Mouse (Mus musculus) spleen, postnatal 36 days (tissue): ENCODE results near the gene 2610028H24Rik.
A peak's percentile ranks its signal among the peaks of the same experiment; 100 is the strongest.

Source experiments
- DNase-seq, 2 experiments: peaks; one replicate each; pipeline ENCODE4 v3.0.0; 2022; ENCODE audit warnings: low spot score in 2 of 2, mixed read lengths in 1 of 2

Gene 2610028H24Rik

GRCm38 (mm10) chr10:76448851-76449250 is at the start of gene 2610028H24Rik:
2610028H24Rik (plus strand) TSS chr10:76449081.
- DNase-seq, result no peak

DNA sequence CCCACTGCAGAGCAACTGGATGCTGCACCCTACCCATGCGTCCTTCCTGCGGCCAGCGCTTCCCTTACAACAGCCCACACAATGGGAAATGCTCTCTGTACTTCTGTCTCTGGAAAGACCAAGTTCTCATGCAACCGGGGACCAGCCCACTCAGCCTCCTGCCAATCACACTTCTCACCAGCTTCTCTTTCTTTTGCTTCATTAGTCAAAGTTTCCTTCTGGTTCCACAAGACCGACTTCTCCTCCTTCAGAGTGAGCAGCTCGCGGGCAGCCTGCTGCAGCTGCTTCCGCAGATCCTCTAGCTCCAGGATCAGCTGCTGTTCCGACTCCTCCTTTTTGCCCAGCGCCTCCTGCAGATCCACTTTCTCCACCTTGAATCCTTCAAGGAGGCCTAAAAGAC is 40.4 kb upstream of the 2610028H24Rik start:
- DNase-seq, result no peak

GRCm38 (mm10) chr10:76416811-76417210 is 32.1 kb upstream of the 2610028H24Rik start:
- DNase-seq, result no peak

DNA sequence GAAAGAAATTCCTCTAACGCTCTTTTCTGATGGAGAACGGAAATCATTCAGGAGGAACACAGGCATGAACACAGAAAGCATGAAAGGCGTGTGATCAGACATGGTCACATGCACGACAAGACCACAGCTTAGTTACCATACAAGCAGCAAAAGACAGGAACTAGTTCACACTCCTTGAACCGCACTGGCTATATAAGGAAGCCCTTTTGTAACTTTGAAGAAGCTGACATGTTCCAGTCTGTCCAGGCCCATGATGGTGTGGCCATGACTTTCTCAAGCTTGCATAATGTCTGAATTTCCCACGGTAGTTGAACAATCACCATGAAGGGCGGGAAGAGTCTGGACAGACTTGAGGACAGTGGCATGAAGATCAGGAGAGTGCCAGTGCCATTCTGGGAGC is 23.2 kb upstream of the 2610028H24Rik start:
- no peak for DNase-seq

DNA sequence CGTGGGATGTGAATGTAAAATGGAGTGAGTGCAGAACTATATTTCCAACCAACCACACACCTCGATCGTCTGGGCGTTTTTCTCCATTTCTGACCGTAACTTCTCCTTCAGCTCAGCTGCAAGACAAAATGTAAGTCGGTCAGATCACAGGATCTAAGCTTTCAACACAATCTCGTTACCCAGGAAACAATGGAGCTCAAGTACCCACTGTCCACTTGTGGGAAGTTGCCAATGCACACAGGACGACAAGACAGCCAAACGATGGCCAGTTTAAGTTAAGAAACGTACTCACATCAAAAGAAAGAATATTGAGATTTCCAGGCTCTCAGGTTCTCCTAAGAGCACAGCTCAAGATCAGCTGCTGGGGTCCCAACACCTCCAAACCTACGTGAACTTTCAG is 15.0 kb upstream of the 2610028H24Rik start:
- no peak for DNase-seq

DNA sequence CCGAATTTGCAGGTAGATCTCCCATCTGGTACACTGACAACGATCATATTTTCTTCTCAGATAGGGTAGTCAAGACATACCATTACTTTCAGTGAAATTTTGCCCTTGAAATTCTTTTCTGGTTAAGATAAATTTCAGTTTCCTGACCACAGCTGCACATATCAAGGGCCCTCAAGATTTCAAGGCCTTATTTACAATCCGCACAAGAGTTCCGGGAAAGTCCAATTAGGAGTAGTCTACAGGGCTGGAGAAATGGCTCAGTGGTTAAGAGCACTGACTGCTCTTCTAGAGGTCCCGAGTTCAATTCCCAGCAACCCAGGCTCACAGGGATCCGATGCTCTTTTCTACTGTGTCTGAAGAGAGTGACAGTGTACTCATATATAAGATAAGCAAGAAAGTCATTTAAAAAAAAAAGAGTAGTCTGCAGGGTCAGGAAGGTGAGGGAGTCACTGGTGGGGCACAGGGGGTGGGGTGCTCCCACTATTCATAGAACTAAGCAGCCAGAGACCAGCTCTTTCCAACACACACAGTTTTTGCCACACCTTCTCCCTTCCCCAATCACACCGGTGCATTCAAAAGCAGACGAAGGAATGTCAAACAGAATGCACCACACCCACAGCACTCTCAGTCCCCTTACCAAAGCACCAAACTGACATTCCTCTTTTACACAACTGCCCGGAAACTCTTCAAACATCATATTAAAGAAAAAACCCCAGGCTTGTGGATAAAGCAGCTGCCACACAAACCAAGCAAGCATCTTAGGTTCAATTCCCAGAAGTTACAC is 9.6 kb upstream of the 2610028H24Rik start:
- DNase-seq, result no peak

DNA sequence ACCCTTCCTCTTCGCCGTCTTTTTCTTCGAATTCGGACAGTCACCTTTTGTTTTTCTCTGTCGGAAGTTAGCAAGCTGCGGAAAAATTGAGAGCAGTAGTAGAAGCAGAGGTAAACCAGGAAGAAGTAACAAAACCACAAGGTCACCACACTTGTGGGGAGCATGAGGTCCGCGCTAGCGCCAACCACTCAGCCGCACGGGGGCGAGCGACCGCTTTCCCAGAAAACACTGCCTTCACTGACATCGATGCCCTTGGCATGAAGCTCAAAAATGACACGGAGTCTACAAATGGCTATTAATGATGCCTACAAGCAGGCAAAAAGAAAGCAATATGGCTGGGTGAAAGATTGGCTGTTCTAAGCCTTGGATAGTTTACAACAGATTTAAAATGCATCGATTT is 8.6 kb upstream of the 2610028H24Rik start, which contains the start of gene AC141477.1:
Gene AC141477.1 (minus strand): TSS at position 164 of the 400 bp plus-strand sequence.
- no peak for DNase-seq

DNA sequence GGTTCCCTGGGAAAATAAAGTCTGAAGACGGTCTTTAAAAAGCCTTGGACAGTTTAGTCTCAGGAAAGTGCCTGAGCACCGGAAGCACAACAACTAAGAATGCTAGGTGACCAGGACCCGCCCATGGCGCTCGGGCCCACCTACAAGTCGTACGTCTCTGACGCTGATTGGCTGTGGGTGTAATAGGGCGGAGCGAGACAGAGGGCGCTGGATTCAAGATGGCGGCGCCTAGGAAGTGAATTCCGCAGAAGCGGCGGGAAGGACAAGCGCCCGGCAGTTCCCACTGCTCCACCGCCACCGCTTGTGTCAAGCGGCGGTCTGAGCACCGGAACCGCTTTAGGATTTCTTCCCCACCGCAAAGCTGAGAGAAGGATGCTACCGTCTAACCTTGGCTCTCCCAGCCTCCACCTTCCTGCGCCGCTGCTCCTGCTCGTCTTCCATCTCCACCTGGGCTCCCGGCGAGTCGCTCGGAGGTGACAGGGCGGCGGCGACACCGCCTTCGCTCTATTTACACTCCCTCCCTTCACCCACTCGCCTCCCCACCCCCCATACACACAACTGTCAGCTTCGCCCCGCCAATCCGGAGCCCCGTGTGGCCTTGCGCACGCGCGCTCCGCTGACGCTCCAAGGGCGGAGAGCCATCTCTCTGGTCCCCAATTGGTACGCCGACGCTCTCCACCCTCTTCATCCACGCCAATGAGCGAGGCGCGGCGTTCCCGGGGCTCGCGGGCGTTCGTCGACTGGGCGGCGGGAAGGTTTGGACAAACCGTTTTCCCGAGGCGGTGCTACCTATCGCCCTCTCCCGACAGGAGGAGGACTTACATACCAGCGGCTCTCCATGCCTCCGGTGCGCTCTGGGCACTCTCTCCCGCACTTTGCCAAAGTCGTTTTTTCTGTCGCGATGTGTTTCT is 6.4 kb upstream of the 2610028H24Rik start, which contains the start of gene Pcnt:
Gene Pcnt (minus strand): TSS at position 609 of the 911 bp plus-strand sequence.
- peak; percentile 96 to 97 for DNase-seq

GRCm38 (mm10) chr10:76445996-76446681 is 2.7 kb upstream of the 2610028H24Rik start:
- DNase-seq, result no peak

DNA sequence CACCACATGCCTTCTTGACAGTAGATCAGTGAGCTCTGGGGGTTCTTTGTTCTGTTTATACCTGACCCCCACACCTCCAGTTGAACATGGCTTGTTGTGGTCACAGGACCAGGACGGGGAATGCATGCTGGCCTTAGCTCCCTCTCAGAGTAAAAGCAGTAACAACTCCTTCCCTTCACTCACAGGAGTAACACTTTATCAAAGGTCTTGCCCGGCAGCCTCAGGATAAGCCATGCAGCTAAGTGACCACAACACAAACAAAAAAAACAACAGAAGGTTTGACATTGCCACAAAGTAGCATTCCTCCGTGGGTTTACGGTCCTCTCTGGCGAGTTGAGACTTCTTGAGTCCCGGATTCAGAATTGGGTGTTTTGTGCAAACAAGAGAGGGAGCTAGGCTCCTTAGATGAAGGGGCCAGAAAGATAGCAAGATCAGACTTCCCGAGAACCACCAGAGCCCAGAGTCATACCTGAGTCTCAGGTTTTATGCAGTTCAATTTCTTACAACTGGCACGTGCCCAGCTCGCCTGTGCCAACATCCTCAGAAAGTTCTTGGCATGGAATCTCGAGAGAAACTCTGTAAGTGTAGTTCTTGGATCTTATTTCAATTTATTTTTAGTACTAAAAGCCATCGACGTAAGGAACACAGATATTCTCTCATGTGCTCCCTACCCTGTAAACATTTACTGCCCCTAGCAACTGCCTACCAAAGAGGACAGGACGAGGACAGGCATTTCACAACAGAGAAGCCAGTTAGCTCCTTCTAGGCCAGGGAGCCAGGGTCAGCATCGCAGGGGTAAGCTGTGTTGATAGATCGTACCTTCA is 1.3 kb upstream of the 2610028H24Rik start:
- no peak for DNase-seq

- DNase-seq, result no peak
Observed at GRCm38 (mm10) chr10:76455289-76455688, 6.4 kb downstream of the 2610028H24Rik start.

DNA sequence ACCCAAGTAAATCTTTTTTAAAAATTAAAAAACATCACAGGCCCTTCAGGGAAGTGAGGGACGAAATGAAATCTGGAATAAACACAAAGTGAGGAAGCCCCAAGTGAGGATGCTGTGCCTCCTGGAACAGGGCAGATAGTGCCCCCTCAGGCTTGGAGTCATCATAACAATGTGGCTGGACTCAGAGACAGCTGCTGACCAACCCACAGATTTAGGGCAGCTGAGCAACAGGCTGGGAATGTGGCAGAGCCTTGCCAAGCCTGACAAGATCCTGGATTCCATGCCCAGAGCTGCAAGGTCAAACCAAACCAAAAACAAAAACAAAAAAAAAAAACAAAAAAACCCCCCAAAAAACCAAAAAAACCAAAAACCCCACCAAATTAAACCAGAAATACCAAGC is 12.4 kb downstream of the 2610028H24Rik start:
- DNase-seq, result no peak

DNA sequence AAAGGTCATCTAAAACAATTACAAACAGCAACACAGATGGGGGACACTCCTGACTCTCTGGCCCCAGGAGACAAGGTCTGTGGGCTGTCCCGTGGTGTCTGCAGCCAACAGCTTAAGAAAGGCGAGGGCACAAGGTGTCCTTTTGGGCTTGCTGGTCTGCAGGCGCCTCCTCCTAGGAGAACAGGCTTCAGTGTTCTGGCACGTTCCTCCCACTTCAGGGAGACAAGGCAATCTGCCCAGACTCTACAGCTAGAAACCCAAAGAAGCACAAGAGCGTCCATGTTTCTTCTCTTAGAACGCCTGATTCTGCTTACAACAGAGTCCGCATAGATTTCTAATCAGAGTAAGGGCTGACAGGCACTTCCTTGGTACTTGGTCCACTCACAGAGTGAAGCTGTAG is 13.4 kb downstream of the 2610028H24Rik start:
- no peak for DNase-seq

DNA sequence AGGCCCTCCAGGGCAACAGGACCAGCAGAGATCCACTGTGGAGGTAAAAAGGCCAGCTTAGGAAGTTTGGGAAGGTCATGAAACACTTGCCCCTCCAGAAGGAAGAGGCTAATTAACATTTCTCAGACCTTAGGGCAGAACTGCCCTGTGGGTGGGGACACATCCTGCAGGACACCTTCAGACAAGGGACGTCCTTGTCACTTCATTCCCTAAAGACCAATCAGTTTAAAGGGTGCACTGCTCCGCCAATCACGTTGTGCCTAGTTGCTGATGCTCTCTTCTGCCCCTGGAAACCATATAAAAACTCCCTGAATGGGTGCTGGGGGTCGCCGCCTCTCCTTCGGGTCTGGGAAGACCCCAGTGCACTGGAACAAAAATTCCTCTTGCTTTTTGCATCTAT is 13.8 kb downstream of the 2610028H24Rik start:
- DNase-seq, result no peak

- peak; percentile 78 to 82 for DNase-seq
Observed at GRCm38 (mm10) chr10:76468203-76469162, 19.6 kb downstream of the 2610028H24Rik start, which contains the start of the genes Mcm3ap and Ybey. Mcm3ap (plus strand) TSS chr10:76468927. Ybey (minus strand) TSS chr10:76469114.

GRCm38 (mm10) chr10:76473759-76474158 is 24.9 kb downstream of the 2610028H24Rik start:
- no peak for DNase-seq

GRCm38 (mm10) chr10:76480851-76481250 is 32.0 kb downstream of the 2610028H24Rik start:
- DNase-seq, result no peak

- DNase-seq, result no peak
Observed at GRCm38 (mm10) chr10:76481480-76481879, 32.6 kb downstream of the 2610028H24Rik start.

DNA sequence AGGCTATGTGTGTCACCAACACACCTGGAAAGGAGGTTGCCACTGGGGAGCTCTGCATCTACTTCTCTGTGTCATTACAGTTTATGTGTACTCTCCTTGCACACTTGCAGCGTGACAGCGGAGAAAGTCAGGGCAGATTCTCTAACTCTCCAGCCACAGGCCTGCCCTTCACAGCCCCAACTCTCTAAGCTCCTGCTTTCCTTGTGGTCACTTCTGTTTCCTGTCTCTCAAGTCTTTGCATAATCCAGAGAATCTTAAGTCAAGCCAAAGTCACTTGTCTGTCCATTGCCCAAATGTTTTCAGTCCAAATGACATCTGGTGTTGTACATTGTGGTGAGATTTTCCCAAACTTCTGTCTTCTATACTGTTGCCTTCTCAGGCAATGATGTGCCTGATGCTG is 37.4 kb downstream of the 2610028H24Rik start:
- DNase-seq, result no peak

DNA sequence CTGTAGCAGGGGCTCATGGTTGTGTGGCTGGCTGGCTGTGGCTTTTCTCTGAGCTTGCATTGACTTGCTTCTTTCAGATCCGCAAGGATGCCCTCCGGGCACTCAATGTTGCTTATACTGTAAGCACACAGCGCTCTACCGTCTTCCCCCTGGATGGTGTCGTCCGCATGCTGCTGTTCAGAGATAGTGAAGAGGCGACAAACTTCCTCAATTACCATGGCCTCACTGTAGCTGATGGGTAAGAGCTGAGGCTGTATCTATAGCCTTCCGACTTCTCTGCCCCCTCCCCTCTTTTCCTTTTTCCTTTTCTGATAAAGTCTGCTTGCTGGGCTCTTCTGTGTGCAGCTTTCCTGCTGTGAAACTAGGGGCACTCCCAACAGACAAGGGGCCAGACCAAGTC is 39.4 kb downstream of the 2610028H24Rik start:
- no peak for DNase-seq
